Mouse (Mus musculus) 3134 (cell line): Measurements from ENCODE around the gene Stab2.

Experiments used
- DNase-seq: peaks from one replicate; pipeline ENCODE4 v3.0.0-alpha.2; 2011; ENCODE audit warnings: low spot score; ENCODE audit not compliant: insufficient read length; ENCODE audit errors: extremely low read depth

Gene Stab2

GRCm38 (mm10) chr10:86907043-86907442 is 100.8 kb downstream of the Stab2 start:
- no peak for DNase-seq

GRCm38 (mm10) chr10:86895531-86895930 is 112.3 kb downstream of the Stab2 start:
- no peak for DNase-seq

GRCm38 (mm10) chr10:86891066-86891465 is 116.8 kb downstream of the Stab2 start:
- DNase-seq: no peak

- peak; percentile 64 for DNase-seq
These were observed 117.5 kb downstream of the Stab2 start for GRCm38 (mm10) chr10:86890166-86890930.

GRCm38 (mm10) chr10:86889440-86889839 is 118.4 kb downstream of the Stab2 start:
- DNase-seq: peak; percentile 50

GRCm38 (mm10) chr10:86886434-86886833 is 121.4 kb downstream of the Stab2 start:
- no peak for DNase-seq

- no peak for DNase-seq
These were observed 126.4 kb downstream of the Stab2 start for GRCm38 (mm10) chr10:86881448-86881847.

GRCm38 (mm10) chr10:86880071-86880806 is 127.6 kb downstream of the Stab2 start:
- peak; percentile 80 for DNase-seq

GRCm38 (mm10) chr10:86878721-86879120 is 129.1 kb downstream of the Stab2 start:
- no peak for DNase-seq

- DNase-seq: no peak
These were observed 135.2 kb downstream of the Stab2 start for GRCm38 (mm10) chr10:86872591-86872990.

GRCm38 (mm10) chr10:86872121-86872520 is 135.7 kb downstream of the Stab2 start:
- DNase-seq: no peak

GRCm38 (mm10) chr10:86863429-86863828 is 144.4 kb downstream of the Stab2 start:
- no peak for DNase-seq

GRCm38 (mm10) chr10:86862496-86862895 is 145.3 kb downstream of the Stab2 start:
- DNase-seq: no peak

GRCm38 (mm10) chr10:86860396-86860795 is 147.4 kb downstream of the Stab2 start:
- DNase-seq: no peak

GRCm38 (mm10) chr10:86853433-86853832 is 154.4 kb downstream of the Stab2 start:
- DNase-seq: no peak

- DNase-seq: no peak
These were observed 155.7 kb downstream of the Stab2 start for GRCm38 (mm10) chr10:86852160-86852559.

- DNase-seq: no peak
These were observed 158.3 kb downstream of the Stab2 start for GRCm38 (mm10) chr10:86849508-86849907.

GRCm38 (mm10) chr10:86849087-86849486 is 158.7 kb downstream of the Stab2 start:
- DNase-seq: no peak

- no peak for DNase-seq
These were observed 160.8 kb downstream of the Stab2 start for GRCm38 (mm10) chr10:86846926-86847467.

- no peak for DNase-seq
These were observed 165.2 kb downstream of the Stab2 start for GRCm38 (mm10) chr10:86842659-86843058.

- no peak for DNase-seq
These were observed 169.0 kb downstream of the Stab2 start for GRCm38 (mm10) chr10:86838827-86839226.

- DNase-seq: no peak
These were observed 171.0 kb downstream of the Stab2 start for GRCm38 (mm10) chr10:86836784-86837183.
